Mouse (Mus musculus) lung, embryonic 16.5 days (tissue): ENCODE measurements around the gene Spop. TPM values are rescaled to one million over a fixed set of nuclear protein-coding genes. Genes with fewer than 3 reads are reported as not detected.

ENCODE experiments used
- ATAC-seq: fragments of 200-750 bp; cut with Nextera tagmentation; 2 replicates; pipeline ENCODE4 v1.8.0; 2017; ENCODE audit warnings: low read depth, mild to moderate bottlenecking, moderate library complexity
- H3K27ac ChIP-seq: fragments of 300-500 bp; sonication (generic); 2 replicates; pipeline ENCODE4 v1.5.1; 2014; ENCODE audit warnings: mild to moderate bottlenecking, control low read depth, low read length
- H3K27me3 ChIP-seq: fragments of 300-500 bp; sonication (generic); 2 replicates; pipeline ENCODE4 v1.6.1; 2014; ENCODE audit warnings: low read depth, low read length, mixed read lengths; ENCODE audit not compliant: control insufficient read depth, insufficient read depth
- H3K36me3 ChIP-seq: fragments of 300-500 bp; sonication (generic); 2 replicates; pipeline ENCODE4 v1.6.1; 2014; ENCODE audit warnings: low read length; ENCODE audit not compliant: control insufficient read depth, insufficient read depth
- H3K4me1 ChIP-seq: fragments of 300-500 bp; sonication (generic); replicated peaks from 2 replicates; pipeline ENCODE4 v1.6.1; 2014; ENCODE audit warnings: low read length, mixed read lengths; ENCODE audit not compliant: control insufficient read depth, insufficient read depth
- H3K4me2 ChIP-seq: fragments of 300-500 bp; sonication (generic); 2 replicates; pipeline ENCODE4 v1.6.1; 2014; ENCODE audit warnings: low read depth, low read length, control low read depth
- H3K4me3 ChIP-seq: fragments of 300-500 bp; sonication (generic); 2 replicates; pipeline ENCODE4 v1.5.1; 2014; ENCODE audit warnings: mild to moderate bottlenecking, low read length, control low read depth
- H3K9ac ChIP-seq: fragments of 300-500 bp; sonication (generic); 2 replicates; pipeline ENCODE4 v1.6.1; 2014; ENCODE audit warnings: low read length, control low read depth
- H3K9me3 ChIP-seq: fragments of 300-500 bp; sonication (generic); 2 replicates; pipeline ENCODE4 v1.6.1; 2016; ENCODE audit warnings: low read length; ENCODE audit not compliant: control insufficient read depth
- WGBS: fragments of 180-500 bp; shearing (Covaris S2); extraction: QIAGEN DNeasy Blood & Tissue Kit; methylation state at CpG from one replicate; pipeline ENCODE4 v1.1.7; 2014; 5-methylcytosine and 5-hydroxymethylcytosine counted together
- polyA plus RNA-seq: library from polyadenylated mRNA; unstranded; fragments of >200 nt; fragmentation: Nextera tagmentation; extraction: Ambion mirVana; gene quantifications from 2 replicates; pipeline ENCODE4 v1.2.1, GENCODE M21; 2015

Spop gene
- polyA plus RNA-seq, 1 experiment from 2014 or later = 150 TPM

DNA sequence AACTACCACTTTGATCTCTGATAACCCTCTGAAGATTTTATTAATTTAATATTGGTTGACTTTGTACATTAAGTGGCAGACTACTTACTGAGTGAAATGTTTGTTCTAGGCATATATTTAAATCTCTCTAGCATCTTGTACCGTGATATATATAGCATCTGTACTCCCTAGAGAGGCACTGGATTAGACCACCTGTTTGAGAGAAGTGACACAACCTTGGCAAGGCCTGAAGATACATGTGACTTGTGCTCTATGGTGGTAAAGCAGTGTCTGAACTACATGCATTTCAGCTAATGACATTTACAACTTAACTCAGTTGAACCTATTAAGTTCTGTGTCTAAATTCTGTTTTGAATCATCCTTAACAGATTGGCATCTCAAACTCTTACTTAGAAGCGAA lies 59.1 kb downstream of the Spop start:
- no peaks in the 10 kb centered on the region for H3K9me3 ChIP-seq
- H3K27ac ChIP-seq = no peak overlapping the region
- ATAC-seq = no peak
- no peak overlapping the region for H3K4me3 ChIP-seq
- H3K4me1 ChIP-seq = no peaks in the 10 kb centered on the region
- H3K4me2 ChIP-seq = no peak overlapping the region
- H3K27me3 ChIP-seq = no peaks in the 10 kb centered on the region
- H3K9ac ChIP-seq = no peak overlapping the region
- peaks cover 17% of the 10 kb centered on the region for H3K36me3 ChIP-seq
- WGBS = 76% methylated on average over 2 of the region's 2 CpGs

GRCm38 (mm10) chr11:95473456-95473855 lies 59.6 kb downstream of the Spop start:
- H3K27ac ChIP-seq = no peak overlapping the region
- ATAC-seq = no peak
- H3K9ac ChIP-seq = no peak overlapping the region
- H3K4me3 ChIP-seq = no peak overlapping the region
- H3K36me3 ChIP-seq = peaks cover 17% of the 10 kb centered on the region
- H3K27me3 ChIP-seq = no peaks in the 10 kb centered on the region
- no peaks in the 10 kb centered on the region for H3K4me1 ChIP-seq
- 87% methylated on average over 1 of the region's 1 CpGs for WGBS
- H3K9me3 ChIP-seq = no peaks in the 10 kb centered on the region
- H3K4me2 ChIP-seq = no peak overlapping the region

GRCm38 (mm10) chr11:95476323-95476722 lies 62.4 kb downstream of the Spop start:
- Histone ChIP-seq H3K9me3 (no peaks in the 10 kb centered on the region), H3K4me1 (no peaks in the 10 kb centered on the region), H3K4me2 (no peak overlapping the region), H3K9ac (no peak overlapping the region), H3K4me3 (no peak overlapping the region), H3K36me3 (peaks cover 19% of the 10 kb centered on the region), H3K27me3 (no peaks in the 10 kb centered on the region), H3K27ac (no peak overlapping the region)
- no peak for ATAC-seq
- WGBS = 84% methylated on average over 7 of the region's 7 CpGs

- Histone ChIP-seq H3K27ac (no peak overlapping the region), H3K9ac (no peak overlapping the region), H3K4me3 (no peak overlapping the region), H3K27me3 (no peaks in the 10 kb centered on the region), H3K4me1 (no peaks in the 10 kb centered on the region), H3K4me2 (no peak overlapping the region), H3K36me3 (peaks cover 17% of the 10 kb centered on the region), H3K9me3 (no peaks in the 10 kb centered on the region)
- no peak for ATAC-seq
- WGBS = 79% methylated on average over 4 of the region's 4 CpGs
These were observed 65.6 kb downstream of the Spop start for GRCm38 (mm10) chr11:95479458-95479857.

DNA sequence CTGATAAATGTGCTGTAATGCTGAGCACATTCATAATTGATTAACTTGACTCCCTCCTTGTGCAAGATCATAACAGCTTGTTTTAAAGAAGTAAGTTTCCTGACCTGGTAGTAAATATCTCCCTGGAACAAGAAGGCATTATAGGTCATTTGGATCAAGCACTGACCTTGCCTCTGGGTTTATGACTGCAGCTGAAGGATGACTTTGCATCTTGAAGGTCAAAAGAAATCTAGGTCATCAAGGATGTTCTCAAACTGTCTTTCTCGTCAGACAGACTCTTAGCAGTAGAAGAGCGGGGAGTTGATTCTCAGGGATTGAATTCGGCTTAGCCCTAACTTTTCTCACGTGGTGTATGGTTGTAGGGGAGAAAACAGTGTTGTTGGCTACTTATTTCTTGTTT lies 66.8 kb downstream of the Spop start:
- no peaks in the 10 kb centered on the region for H3K9me3 ChIP-seq
- no peaks in the 10 kb centered on the region for H3K4me1 ChIP-seq
- H3K36me3 ChIP-seq = peaks cover 22% of the 10 kb centered on the region
- WGBS = 90% methylated on average over 4 of the region's 4 CpGs
- H3K9ac ChIP-seq = no peak overlapping the region
- no peak overlapping the region for H3K27ac ChIP-seq
- ATAC-seq = no peak
- H3K27me3 ChIP-seq = no peaks in the 10 kb centered on the region
- no peak overlapping the region for H3K4me2 ChIP-seq
- H3K4me3 ChIP-seq = no peak overlapping the region

GRCm38 (mm10) chr11:95485634-95486033 lies 71.8 kb downstream of the Spop start:
- no peaks in the 10 kb centered on the region for H3K4me1 ChIP-seq
- 87% methylated on average over 18 of the region's 18 CpGs for WGBS
- H3K36me3 ChIP-seq = peaks cover 33% of the 10 kb centered on the region
- no peak overlapping the region for H3K4me2 ChIP-seq
- no peak overlapping the region for H3K4me3 ChIP-seq
- H3K9me3 ChIP-seq = no peaks in the 10 kb centered on the region
- no peak for ATAC-seq
- no peak overlapping the region for H3K9ac ChIP-seq
- no peaks in the 10 kb centered on the region for H3K27me3 ChIP-seq
- no peak overlapping the region for H3K27ac ChIP-seq

GRCm38 (mm10) chr11:95487237-95487636 lies 73.4 kb downstream of the Spop start:
- 95% methylated on average over 2 of the region's 2 CpGs for WGBS
- Histone ChIP-seq H3K4me3 (no peak overlapping the region), H3K4me1 (no peaks in the 10 kb centered on the region), H3K9ac (no peak overlapping the region), H3K36me3 (peaks cover 44% of the 10 kb centered on the region), H3K9me3 (no peaks in the 10 kb centered on the region), H3K27ac (no peak overlapping the region), H3K4me2 (no peak overlapping the region), H3K27me3 (no peaks in the 10 kb centered on the region)
- no peak for ATAC-seq

DNA sequence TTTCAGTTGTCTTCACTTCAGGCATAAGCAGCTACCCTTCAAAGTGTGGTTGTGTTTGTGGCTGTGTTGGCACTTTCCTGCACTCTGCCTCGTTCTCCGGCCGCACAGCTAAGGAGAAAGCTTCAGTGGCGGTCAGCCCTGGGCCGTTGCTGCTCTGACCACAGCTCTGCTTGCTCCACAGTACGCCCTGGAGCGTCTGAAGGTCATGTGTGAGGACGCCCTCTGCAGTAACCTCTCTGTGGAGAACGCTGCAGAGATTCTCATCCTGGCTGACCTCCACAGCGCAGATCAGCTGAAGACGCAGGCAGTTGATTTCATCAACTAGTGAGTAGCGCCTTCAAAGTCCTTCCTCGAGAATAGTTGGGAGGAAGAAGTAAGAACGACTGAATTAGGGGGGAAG lies 76.2 kb downstream of the Spop start:
- Histone ChIP-seq H3K4me2 (no peak overlapping the region), H3K4me1 (no peaks in the 10 kb centered on the region), H3K9me3 (no peaks in the 10 kb centered on the region), H3K36me3 (peaks cover 42% of the 10 kb centered on the region), H3K27me3 (no peaks in the 10 kb centered on the region), H3K9ac (no peak overlapping the region), H3K4me3 (no peak overlapping the region), H3K27ac (no peak overlapping the region)
- ATAC-seq = no peak
- 84% methylated on average over 14 of the region's 14 CpGs for WGBS

DNA sequence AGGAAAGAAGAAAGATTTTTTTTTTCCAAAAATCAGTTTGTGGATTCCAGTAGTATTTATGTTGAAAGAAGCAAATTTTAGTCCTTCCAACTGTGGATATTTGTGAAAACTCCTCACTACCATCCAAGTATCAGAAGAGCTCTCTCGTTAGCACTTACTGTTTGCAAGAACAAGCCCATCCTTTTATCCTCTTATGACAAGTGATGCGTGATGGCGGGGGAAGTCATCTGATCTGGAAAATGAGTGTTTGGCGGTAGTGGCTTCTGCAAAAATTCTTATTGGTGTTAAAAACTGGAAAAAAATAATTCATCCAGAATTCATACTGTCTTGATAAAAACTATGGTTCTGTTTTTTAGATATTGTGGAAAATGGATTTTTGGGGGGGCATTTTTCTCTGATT lies 78.4 kb downstream of the Spop start:
- no peak for ATAC-seq
- Histone ChIP-seq H3K9ac (no peak overlapping the region), H3K4me1 (no peaks in the 10 kb centered on the region), H3K36me3 (peaks cover 32% of the 10 kb centered on the region), H3K4me2 (no peak overlapping the region), H3K9me3 (no peaks in the 10 kb centered on the region), H3K27me3 (no peaks in the 10 kb centered on the region), H3K27ac (no peak overlapping the region), H3K4me3 (no peak overlapping the region)
- 82% methylated on average over 4 of the region's 4 CpGs for WGBS

GRCm38 (mm10) chr11:95493010-95493409 lies 79.1 kb downstream of the Spop start:
- WGBS = 78% methylated on average over 4 of the region's 4 CpGs
- Histone ChIP-seq H3K4me1 (no peaks in the 10 kb centered on the region), H3K36me3 (peaks cover 30% of the 10 kb centered on the region), H3K4me3 (no peak overlapping the region), H3K27me3 (no peaks in the 10 kb centered on the region), H3K9me3 (no peaks in the 10 kb centered on the region), H3K27ac (no peak overlapping the region), H3K9ac (no peak overlapping the region), H3K4me2 (no peak overlapping the region)
- ATAC-seq = no peak
